Mouse (Mus musculus) 3134 (cell line): ENCODE measurements around the gene Nutm1.

Experiments
- DNase-seq: peaks from one replicate; pipeline ENCODE4 v3.0.0-alpha.2; 2011; ENCODE audit warnings: low spot score; ENCODE audit not compliant: insufficient read length; ENCODE audit errors: extremely low read depth

Nutm1 gene

DNA sequence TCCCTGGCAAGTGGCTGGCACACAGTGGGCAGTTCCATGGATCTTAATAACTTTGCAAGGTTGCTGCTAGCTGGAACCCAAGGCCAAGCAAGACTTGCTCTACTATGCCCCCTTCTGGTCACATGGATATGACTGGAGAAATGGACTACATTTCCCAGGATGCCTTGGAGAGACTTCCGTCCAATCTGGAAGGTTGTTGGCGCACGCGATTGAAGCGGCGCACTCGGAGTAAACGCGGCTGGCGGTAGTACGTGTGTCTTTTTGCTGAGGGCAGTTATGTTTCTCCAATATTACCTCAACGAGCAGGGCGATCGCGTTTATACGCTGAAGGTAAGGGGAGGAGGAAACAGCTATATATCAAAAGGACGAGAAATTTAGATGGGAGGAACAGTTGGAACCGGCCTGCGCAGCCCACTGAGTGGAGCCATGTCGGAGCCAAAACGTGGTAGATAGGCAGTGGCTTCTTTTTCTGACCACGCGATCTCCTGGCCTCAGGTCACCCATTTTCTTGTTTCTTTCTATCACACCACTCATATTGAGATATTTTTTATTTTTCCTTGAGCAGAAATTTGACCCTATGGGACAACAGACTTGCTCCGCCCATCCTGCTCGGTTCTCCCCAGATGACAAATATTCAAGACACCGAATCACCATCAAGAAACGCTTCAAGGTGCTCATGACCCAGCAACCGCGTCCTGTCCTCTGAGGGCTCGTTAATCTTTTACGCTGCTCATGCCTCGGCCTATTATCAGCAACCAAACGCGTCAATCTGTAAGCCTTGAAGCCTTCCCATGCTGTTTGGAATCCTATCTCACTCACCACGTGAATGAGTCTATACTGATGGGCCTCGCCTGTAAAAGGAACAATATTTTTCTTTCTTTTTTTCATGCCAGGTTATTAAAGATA lies 2.9 kb upstream of the Nutm1 start, which contains the start of gene Nop10:
Gene Nop10 (plus strand): TSS at position 179 of the 906 bp plus-strand sequence.
- peak; percentile 67 for DNase-seq

DNA sequence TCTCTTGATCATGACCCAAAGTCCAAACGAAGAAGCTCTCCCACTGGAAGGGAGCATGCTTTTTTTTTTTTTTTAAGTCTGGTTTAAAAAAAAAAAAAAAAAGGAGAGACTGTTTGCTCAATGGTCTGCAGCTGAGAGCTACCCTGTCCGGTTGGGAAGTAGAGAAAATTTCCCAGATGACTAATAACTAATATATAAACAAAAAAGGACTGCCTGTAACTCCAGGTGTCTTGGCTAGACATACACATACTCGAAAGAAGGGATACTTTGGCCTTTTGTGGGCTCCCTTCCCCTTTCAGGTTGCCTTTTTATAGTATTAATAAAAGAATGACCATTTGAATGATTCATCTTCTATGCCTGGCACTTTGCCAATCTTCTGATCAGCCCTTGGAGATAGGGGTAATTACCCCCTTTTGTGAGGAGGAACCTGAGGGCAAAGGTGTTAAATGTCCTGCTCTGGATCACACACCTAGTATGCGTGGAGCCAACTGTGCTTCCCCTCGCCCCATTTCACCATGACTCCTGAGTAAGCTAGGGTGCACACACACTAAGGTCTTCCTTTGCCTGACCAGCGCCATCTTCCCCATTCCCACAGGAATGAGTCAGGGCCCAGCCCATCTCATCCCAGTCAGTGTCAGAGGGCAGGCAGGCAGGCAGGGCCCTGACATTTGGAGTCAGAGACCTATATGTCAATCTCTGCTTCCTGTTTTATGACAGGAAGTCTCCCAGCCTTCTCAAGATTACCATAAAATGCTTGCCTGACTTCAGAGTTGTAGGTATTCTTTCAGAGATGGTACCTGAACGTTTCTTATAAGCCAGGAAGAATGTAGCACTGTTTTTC lies 4.2 kb downstream of the Nutm1 start:
- peak; percentile 63 for DNase-seq

DNA sequence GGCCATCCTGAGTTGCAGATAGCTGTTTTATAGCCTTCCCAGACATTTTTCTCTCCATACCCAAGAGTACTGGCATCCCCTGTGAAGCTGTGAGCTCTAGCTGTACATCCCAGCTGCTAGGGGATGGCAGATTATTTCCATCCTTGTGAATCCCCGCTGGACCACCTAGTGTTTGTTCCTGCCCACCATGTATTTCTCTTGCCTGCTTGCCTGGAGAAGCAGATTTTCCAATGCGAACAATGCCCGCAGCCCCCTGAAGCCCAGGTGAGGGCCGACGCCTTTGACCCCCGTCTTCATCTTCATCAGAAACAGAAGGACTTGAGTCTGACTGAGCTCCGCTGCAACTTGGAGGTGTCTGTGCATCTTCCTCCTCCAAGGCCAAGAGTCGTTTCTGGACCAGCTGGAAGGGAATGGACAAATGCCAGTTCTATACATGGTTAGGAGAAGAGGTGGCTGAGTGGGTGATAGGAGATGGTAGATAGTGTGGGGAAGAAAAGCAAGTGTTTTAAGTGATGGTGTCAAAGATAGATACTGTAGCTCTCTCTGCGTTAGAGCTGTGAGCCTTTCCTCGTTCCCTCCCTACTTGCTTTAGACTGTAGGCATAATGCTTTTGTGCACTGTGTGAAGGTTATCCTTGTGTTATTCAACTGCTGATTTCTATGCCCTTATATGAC lies 9.2 kb downstream of the Nutm1 start:
- no peak for DNase-seq

DNA sequence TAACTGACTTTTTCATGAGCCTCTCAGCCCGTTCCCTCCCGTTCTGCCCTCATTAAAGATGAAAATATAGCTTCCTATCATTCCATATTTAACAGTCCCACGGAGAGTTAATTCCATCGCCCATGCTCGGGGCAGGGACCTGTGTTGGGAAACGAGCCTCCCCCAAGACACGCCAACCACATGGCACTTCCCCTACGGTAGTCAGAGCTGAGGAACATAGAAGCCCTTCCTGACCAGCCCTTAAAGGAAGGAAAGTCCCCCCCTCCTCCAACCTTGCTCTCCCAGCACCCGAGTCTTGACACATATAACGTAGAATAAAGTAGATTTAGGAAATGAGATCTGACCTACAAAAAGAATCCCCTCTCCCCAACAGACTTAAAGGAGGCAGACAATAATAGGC lies 11.8 kb downstream of the Nutm1 start:
- no peak for DNase-seq

DNA sequence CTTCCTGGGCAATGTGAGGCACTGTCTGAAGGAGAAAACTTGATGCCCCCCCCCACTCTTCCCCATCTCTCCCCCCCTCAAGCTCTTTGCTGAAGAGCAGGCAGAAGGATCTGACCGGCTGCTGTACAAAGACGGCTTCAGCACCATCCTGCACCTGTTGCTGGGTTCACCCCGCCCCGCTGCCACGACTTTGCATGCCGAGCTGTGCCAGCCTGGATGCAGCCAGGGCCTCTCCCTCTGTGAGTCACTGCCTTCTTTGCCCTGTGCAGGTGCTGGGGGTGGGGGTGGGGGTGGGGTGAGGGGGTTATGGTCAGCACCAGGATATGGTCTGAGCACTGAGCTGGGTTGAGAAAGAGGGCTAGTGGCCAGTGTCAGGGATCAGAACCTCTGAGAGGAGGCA lies 12.9 kb downstream of the Nutm1 start:
- DNase-seq = no peak

DNA sequence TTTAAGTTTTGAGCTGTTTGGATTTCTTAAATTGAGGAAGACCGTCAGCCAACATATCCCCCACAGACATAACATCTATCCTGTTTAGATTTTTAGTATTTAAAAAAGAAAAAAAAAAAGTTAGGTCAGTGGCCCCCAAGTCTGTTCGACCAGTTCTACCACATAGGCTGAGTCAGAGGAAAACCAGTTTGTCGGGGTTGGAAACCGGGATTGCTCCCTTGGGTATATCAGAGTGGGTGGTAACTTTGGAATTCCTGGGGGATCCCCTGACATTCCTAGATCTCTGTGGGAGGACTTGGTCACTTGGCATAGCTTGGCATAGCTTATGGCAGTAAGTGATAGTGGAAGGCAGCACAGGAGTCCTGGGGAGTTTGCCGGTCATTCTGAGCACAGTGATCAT lies 13.8 kb downstream of the Nutm1 start:
- no peak for DNase-seq

DNA sequence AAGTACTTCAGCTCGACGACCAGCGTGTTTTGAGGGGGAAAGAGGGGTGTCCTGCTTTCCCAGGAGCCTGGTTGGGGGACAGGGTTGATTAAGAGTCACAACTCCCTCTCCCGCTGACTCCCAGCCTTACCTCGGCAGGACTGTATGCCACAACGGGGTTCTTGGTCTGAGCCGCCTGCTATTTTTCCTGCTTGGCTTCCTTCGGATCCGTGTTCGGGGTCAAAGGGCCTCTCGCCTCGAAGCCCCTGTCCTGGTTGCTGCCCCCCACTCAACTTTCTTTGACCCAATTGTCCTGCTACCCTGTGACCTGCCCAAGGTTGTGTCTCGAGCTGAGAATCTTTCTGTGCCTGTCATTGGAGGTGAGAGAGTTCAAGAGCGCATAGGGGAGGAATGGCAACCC lies 17.3 kb downstream of the Nutm1 start:
- no peak for DNase-seq

DNA sequence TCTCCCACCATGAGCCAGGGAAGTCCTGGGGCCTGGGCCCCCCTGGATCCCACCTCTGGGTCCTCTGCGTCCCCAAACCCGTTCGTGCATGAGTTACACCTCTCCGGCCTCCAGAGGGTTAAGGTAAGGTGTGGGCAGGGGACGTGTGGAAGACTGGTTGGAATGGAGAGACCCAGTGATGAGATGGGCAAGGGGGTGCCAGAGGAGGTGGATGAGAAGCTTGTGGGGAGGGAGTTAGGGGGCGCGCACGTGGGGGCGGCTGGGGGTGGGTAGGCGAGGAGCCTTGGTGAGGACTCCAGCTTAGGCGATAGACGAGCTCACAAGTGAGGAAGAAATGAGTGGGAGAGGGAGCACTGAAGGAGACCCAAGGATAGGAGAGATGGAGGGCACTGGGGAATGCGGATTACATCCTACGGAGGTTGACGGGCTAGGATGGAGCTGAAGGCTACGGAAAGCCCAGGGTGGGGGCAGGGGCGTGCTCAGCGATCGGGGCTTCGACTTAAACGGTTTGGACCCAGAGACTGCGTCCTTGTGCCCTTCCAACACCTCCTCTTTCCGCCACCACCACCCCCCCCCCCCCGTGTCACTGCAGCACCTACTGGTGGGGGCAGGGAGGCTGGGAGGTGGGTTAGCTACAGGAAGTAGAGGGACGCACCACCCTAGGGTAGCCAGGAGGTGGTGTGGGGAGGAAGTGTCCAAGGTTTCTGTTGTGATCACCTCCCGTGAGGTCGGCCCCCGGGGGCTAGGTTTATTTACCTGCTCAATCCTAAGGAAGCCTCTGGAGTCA lies 19.0 kb downstream of the Nutm1 start:
- DNase-seq = peak; percentile 67

DNA sequence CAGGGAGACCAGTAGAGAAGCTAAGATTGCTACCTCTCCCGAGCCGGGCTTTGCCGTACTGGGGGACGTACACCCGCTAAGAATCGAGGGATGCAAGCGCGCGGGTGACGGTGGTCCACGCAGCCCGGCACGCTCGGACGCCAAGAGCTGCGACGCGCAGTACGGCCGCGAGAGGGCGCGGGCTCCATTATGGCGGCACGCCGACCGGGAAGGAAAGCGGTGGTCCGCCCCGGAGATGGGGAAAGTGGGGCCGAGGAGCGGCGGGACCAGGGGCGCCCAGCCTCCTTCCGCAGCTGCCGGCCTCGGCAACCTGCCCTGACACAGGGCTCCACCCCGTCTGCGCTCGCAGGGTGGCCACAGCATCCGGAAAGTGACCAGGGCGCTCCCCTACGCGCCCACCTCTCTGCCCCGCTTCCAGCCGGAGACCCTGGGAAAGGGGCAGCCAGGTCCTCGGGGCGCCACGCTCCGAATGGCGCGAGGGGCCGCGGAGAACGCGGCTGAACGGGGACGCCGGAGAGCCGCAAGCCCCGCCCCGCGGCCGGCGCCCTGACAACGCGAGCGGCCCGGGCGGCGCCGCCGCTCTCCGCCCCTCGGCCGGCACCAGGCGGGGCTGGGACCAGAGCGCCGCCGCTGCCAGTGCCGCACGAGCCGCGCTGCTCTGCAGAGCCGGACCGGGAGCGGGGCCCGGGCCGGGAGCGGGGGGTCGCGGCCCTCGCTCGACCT lies 19.7 kb downstream of the Nutm1 start, which contains the start of gene Lpcat4:
Gene Lpcat4 (plus strand): TSS at position 257 of the 723 bp plus-strand sequence.
- DNase-seq = peak; percentile 90

DNA sequence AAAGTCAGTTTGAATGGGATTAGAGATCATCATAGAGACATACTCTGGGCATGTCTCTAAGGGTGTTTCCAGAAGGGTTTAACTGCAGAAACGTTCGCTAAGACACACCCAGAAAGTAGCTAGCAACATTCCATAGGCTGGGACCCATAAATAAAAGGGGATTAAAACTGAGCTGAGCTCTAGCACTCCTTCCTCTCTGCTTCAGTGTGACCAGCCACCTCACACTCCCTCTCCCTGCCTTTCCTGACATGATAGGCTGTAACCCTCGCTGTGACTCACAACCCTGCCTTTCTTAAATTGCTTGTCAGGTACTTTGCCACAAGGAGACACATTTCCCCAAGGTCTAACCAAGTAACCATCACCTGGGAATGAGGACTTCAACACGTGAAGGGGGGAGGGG lies 21.1 kb downstream of the Nutm1 start:
- DNase-seq = no peak

DNA sequence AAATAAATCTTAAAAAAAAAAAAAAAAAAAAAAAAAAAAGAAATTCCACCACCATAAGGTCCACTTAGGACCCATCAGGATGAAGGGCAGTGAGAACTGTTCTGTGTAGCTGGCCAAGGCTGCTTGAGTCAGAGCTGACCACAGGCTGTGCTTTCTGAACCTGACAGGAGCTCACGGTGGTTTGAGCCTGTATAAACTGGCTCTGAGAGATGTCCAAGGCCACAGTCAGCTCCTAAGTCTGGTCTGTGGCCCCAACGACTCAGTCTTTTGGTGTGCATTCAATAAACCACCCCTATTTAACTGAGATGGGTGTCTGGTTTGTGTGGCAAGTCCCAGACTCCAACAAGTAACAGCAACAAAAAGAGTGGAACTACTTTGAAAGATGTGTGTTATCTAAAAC lies 22.5 kb downstream of the Nutm1 start:
- no peak for DNase-seq

DNA sequence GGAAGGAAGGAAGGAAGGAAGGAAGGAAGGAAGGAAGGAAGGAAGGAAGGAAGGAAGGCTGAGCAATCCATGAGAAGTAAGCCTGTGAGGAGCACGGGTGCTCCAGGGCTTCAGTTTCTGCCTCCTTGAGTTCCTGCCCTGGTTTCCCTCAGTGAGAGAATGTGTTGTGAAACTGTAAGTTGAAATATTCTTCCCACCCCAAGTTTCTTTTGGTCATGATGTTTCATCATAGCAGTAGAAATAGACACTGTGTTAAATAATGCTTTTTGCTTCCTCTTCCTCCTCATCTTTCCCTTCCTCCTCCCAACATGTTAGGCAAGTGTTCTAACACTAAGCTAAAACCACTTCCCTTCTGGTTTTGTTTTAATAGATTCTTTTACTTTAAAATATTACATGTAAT lies 26.5 kb downstream of the Nutm1 start:
- no peak for DNase-seq

DNA sequence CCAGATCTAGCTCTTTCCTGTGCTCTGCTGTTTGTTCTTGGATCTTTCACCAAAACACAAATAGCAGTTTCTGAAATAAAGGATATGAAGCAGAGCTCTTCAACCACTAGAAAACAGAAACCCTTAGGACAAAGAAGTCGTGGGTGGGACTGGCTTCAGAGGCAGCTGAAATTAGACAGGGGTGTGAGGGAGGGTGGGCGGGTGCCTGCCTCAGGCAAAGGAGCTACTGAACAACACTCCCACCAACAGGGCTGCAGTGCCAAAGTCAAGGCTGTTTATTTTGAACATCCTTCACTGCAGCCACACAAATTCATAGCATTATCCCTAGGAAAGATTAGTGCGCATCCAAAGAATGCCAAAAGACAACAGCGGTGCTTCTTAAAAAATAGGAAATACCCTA lies 34.7 kb downstream of the Nutm1 start:
- DNase-seq = no peak

DNA sequence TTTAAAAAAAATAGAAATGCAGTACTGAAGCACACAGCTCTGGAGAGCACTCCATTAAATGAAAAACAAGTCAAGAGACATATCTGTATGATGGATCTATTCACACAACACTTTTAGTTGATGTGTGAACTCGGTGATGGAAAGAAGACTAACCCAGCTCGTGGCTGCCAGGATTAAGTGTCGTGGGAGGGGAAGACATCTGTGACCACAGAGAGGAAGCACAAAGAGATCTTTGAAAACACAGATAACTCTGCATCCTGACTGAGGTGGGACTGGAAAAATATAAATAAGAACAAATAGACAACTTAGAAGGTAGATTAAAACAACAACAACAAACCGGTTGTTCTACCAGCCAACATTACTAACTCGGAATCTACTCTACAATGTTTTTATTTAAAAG lies 36.5 kb downstream of the Nutm1 start:
- no peak for DNase-seq

DNA sequence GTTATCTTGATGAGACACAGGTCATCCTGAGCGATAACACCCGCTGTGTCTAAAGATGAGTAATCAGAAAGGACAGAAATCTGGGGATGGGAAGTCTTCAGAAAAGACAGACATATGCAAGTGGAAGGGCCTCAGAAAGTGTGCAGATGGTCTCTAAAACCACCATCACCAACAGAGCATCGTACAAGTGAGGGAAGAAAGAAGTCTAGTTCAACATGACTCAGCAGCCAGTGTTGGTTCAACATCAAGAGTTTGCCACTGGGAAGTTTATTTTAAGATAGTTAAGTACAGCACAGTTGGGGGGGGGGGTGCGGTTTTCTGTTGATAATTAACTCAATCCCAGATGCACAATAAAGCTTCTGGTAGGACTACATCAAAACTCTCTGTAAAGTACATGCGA lies 38.2 kb downstream of the Nutm1 start:
- DNase-seq = no peak

DNA sequence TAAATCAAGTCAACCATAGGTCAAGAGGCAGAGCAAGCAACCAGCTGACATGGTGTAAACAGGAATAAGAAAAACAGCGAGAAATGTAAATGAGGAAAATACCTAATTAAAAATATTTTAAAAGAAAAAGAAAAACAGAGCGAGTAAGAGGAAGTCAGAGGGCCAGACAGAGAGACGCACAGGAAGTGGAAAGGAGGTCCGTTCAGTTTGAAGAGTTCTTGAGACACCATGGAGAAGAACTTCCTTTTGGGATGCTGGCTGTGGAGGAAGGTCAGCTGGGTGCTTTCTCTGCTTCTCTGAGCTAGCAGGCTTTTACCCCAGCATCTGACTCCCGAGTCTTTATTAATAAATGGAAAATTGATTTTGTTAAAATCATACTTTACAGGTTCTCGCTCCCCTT lies 41.5 kb downstream of the Nutm1 start:
- no peak for DNase-seq

DNA sequence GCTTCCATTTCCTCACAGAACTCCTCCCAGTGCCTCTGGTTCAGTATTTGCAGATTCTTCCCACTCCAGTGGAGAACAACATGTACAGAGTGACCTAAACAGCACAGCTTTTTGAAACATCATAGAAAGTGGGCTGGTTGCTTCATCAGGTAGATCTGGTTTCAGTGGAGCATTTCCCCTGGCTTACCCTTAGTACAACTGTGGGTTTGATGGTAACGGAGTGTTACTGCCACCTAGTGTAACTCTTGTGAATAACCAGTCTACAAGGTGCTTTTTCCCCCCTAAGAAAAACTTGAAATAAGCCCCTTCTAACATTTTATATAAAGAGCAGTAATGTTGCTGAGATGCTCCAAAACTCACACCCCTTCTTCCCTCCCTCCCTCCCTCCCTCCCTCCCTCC lies 43.1 kb downstream of the Nutm1 start:
- DNase-seq = no peak

DNA sequence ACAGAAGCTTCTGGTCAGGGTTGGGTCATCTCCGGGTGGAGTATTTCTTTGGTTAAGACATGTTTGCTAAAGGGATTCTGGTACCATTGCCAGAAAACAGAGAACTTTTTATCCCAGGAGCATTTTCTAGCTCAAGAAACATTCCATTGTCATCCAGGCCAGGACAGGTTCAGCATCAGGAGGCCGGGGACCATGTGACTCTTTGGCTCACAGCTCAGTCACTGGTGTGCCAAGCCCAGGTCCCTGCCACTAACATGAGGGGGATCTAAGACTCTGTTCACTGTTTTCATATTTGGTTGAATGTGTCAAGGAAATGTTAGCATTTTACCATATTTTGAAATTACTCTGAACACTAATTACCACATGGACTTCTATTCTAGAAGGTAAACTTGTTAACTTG lies 48.4 kb downstream of the Nutm1 start:
- no peak for DNase-seq

DNA sequence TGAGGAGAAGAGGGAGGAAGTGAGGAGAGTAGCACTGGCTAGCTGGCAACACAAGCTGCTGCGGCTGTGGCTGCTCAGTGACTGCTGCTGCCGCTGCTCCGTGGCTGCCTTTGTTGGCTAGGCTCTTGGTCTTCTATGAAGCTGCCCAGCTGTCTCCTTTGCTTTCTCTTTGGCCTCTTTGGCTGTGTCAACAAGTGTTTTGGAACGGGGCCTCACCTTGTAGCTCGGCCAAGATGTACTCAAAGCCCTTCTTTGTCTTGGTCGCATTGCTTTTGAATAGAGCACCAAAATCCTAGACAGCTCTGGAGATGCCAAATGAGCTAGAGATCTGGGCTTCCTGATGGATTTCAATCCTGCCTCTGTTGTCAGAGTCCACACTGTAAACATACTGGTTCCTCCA lies 48.9 kb downstream of the Nutm1 start:
- DNase-seq = peak; percentile 57

DNA sequence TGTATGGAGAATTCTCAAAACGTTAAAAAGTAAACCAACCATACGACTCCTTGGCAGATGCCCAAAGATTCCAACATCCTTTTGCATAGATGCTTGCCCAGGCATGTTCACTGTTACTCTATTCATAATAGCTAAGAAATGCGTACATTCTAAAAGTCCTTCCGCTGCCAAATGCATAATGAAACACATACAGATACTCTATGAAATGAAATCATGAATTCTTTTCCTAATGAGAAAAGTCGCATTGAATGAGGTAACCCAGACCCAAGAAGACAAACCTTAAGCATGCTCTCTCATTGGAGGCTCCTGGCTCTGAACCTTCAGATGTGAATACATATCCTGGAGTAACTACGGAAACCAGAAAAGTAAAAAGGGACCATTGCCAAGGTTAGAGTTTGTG lies 56.0 kb downstream of the Nutm1 start:
- no peak for DNase-seq
